Mouse (Mus musculus): ENCODE results near the gene E130308A19Rik.
A peak's percentile ranks its signal among the peaks of the same experiment; 100 is the strongest.

The E130308A19Rik gene

DNA sequence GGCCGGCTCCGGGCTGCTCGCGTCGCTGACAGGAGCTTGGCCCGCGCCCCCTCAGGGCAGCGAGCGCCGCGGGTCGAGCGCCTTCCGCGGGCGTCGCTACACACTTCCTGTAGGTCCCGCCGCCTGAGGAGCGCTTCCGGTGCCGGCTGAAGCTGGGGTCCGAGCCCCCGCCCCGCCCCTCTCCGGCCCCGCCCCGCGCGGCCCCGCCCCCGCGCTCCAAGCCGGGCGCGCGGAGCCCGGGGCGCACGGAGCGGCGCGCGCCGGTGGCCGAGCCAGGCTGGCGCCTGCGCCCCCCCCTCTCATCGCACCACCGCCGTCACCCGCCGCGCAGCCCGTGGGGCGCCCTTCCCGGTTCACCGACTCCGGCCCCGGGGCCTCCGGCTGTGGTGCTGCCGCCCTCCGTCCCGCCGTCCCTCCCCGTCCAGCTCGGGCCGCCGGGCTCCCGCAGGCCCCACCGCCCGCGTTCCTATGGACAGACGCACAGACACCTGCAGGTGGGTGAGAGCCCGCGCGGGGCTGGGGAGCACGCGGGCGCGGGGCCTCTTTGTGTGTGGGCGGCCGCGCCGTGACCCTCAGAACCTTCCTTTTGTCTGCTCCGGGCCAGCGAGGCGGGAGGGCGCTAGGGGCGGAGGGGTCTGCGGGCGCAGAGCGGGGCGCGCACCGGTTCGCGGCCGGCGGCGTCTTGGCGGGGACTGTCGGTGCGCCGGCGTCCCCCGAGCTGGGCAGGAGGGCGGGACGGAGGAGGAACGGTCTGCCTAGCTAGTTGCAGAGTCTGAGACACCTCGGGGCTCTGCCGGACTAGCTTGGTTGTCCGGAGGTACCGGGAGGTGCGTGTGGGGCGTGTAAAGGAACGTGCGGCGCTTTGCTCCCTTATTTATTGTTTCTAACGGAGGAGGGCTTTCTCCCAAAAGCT, at the start of gene E130308A19Rik:
Gene E130308A19Rik, plus strand, starts transcription at position 214 of the 913 bp plus-strand sequence.
- peak; percentile 87 for DNase-seq (ENCODE audit: low read depth)

DNA sequence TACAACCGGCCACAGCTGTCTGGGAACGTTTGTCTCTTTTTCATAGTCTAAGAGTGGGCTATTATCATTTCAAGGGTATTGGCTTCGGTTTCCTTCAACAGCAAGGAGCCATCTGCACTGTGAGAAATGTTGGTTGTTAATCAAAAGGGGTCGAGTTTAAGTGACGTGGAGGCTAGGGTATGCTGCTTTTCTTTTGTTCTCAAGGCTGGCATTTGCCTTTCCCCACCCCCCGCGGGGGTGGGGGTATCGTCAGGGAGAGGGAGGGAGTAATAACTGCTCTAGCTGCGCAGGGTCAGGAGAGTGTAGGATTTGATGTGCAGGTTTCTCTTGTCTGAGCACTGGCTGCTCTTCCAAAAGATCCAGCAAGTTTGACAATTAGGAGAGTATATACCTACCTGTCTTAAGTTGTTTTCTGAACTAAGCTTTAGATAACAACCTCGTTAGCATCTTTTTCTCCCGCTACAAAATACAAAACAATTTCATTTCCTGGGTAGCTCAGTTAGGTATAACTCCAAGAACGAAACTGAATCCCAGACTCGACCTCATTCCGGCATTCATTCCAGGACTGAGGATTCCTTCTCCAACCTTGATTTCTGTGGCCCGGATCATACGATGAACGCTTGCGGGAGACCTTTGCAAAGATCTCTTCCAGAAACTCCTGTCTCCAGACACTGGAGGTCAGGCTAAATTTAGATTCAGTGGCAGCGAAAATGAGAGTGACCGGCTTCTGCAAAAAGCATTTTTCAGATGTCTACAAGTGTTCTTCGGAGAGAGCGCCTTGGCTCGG, 45.3 kb upstream of the E130308A19Rik start:
- DNase-seq (ENCODE audit: low read depth): peak; percentile 75

DNA sequence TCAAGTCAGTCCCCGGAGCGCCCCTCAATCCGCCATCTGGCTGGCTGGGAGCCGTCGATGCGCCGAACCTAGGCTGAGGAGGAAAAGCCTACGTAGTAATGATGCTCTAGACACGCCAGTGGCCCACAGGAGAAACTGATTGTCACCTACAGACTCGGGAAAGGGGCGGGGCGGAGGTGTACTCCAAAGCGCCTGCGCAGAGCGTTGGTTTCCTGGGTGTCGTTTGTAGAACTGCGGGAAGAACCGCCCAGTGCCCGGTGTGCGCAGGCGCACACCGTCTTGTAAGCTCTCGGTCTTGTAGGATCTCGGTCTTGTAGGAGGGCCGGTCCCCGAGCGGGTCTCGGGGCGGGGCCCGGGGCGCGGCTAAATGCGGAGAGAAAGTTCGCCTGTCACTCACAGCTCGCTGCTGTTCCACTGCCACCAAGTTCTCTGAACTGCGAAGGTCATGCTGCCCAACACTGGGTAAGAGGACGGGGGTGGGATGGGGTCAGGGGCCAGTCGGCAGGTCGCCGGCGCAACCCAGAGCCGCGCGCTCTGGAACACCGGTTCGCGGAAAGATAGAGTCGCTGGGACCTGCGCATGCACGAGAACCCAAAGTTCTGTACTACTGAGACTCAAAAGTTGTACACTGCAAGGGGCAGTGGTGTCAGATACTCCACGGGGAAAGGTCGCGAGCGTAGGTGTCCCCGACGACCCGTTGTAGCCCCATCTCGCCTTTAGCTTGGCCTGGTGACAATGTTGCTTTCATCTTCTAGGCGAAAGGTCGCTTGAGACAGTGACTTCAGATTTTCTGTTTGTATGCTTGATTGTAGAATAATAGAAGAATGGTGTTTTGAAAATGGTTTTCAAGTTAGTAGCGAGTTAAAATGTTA, 44.5 kb upstream of the E130308A19Rik start, which contains the start of gene Hsdl2:
Gene Hsdl2, plus strand, starts transcription at position 250 of the 872 bp plus-strand sequence.
- DNase-seq (ENCODE audit: low read depth): peak; percentile 100

DNA sequence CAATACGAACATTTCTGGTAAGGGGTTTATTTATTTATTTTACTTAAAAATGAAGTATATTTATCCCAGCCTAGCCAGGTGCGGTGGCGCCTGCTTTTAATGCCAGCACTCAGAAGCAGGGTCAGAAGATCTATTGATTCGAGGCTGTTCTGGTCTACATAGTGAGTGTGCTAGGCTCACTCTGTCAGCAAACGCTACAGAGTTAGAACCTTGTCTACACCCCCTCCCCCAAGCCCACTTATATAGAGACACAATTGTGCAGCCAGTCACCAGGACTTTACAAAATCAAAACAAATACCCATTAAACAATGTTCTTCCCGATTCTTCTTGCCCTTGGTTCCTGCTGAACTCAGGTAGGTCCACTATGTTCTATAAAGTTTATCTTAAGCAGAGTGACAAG, 43.8 kb upstream of the E130308A19Rik start:
- peak; percentile 39 for DNase-seq (ENCODE audit: low read depth)

DNA sequence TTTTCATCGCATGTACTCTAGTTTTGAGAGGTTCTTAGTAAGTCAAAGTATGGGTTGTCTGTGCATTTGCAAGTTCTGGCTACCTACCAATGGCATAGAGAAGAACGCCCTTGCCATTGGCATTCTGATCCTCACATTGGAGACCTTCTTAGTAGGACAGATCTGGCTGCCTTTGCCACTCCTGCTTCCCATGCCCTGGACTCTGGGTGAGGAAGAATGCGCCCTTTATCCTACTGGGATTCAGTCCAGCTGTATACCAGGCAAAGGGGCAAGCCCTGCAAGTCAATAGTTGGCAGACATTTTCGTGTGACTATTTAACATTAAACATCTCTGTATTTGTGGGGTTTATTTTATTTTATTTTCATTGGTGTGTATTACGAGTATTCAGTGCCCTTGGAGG, 40.9 kb upstream of the E130308A19Rik start:
- DNase-seq (ENCODE audit: low read depth): no peak

DNA sequence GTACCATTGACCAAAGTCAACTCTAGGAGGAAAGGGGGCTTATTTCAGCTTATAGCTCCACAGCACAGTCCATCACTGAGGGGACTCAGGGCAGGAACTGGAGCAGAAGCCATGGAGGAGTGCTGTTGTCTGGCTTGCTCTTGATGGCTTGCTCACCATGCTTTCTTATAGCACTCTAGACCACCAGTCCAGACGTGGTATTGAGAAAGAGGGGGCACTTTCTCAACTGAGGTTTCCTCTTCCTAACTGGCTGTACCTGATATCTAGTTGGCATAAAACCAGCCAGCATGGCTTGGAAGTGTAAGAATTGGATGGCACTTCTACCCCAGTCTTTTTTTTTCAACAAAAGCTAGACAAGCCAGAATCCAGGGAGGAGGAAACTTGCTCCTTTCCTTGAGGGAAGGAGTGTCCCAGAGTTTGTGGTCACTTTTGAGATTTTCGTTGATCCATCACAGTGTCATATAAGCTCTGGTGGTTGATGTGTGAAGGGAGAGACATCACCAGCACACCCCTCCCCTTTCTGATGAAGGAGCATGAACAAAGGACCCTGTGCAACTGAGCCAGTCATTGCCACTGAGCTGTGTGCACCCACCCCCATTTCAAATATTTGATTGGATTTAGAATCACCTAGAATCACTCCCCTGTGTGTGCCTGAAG, 38.7 kb upstream of the E130308A19Rik start:
- no peak for DNase-seq (ENCODE audit: low read depth)

DNA sequence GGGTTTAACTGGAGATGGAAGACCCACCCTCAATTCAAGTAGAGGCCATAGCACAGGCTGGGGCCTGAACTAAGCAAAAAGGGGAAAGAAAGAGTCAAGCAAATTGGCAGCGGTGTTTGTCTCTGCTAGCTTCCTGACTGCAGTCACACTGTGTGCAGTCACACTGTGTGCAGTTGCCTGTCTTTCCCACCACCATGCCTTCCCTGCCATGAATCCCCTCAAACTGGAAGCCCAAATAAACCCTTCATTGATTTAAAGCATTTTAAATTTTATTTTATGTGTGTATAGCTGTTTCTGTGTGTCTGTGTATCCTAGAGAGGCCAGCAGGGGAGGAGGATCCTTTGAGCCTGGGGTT, 38.2 kb upstream of the E130308A19Rik start:
- no peak for DNase-seq (ENCODE audit: low read depth)

DNA sequence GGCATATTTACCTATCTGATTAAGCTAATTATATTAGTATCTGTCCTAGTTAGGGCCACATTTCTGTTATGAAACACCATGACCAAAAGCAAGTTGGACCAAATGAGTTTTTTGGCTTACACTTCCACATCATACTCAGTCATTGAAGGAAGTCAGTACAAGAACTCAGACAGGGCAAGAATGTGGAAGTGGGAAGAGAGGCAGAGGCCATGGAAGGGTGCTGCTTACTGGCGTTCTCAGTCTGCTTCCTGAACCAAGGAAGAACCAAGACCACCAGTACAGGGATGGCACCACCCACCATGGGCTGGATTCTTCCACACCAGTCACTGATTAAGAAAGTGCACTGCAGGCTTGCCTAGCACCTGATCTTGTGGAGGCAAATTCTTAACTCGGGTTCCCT, 31.4 kb upstream of the E130308A19Rik start:
- no peak for DNase-seq (ENCODE audit: low read depth)

DNA sequence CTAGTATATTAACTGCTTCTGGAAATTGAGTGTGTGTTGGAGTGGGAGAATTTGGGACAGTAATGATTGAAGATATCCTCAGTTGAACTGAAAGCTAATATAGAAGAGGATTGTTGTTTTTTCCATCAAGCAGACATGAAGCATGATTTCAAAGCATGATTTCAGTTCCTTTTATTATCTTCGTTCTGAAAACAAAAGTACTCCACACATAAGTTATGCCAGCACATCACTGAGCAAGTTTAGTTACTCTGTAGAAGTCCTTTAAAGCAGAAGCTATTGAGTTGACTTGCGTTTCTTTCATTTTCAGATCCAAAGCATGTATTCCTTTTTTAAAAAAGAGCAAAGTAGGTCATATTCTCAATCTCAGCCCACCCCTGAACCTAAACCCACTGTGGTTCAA, 29.5 kb upstream of the E130308A19Rik start:
- DNase-seq (ENCODE audit: low read depth): no peak

DNA sequence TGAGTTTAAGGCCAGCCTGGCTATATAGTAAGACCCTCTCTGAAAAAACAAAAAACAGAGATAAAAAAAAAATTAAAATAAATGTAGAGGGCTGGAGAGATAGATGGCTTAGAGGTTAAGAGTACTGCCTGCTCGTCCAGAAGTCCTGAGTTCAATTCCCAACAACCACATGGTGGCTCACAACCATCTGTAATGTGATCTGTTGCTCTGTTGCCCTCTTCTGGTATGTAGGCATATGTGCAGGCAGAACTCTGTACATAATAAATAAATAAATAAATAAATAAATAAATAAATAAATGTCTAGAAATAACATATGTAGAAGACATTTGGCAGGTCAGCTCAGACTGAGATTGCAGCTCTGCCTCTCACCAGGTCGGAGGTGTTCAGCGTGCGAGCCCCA, 23.3 kb upstream of the E130308A19Rik start:
- peak; percentile 19 for DNase-seq (ENCODE audit: low read depth)

DNA sequence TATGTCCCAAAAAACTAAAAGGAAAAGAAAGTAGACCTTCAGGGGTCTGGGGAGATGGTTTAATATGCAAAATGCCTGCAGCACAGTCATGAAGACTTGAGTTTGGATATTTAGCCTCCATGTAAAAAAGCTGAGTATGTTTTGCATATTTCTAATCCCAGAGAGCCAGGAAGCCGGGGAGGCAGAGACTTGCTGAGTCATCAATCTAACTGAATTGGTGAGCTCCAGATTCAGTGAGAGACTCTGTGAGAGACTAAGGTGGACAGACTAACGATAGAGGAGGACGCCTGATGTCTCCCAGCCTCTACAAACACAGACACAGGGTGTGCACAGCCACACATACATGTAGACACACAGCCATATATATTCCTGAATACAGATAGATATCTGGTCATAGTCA, 21.1 kb upstream of the E130308A19Rik start:
- DNase-seq (ENCODE audit: low read depth): no peak

DNA sequence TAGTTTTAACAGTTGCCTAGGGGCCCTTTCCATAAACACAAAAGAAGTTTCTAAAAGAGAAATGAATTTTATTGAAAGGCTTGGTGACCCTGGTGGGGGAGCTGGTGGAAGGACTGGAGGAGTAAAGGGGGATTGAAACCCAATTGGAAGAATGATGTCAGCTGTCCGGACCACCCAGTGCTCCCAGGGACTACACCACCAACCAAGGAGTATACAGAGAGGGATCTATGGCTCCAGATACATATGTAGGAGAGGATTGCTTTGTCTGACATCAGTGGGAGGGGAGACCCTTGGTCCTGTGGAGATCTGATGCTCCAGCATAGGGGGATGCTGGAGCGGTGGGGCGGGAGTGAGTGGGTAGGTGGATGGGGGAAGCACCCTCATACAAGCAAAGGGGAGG, 20.5 kb upstream of the E130308A19Rik start:
- DNase-seq (ENCODE audit: low read depth): no peak

DNA sequence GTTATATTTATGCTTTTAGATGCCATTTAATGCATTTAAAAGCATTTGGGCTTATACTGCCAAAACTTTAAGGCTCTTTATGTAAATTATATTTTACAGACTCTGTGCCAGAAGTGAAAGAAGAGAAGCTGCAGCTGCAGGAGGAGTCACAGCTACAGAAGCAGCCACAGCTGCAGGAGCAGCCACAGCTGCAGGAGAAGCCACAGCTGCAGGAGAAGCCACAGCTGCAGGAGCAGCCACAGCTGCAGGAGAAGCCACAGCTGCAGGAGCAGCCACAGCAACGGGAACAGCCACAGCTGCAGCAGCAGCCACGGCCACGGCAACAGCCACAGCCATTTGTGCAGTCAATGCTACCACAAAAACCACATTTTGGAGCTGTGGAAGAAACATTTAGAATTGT, 15.6 kb upstream of the E130308A19Rik start:
- no peak for DNase-seq (ENCODE audit: low read depth)

DNA sequence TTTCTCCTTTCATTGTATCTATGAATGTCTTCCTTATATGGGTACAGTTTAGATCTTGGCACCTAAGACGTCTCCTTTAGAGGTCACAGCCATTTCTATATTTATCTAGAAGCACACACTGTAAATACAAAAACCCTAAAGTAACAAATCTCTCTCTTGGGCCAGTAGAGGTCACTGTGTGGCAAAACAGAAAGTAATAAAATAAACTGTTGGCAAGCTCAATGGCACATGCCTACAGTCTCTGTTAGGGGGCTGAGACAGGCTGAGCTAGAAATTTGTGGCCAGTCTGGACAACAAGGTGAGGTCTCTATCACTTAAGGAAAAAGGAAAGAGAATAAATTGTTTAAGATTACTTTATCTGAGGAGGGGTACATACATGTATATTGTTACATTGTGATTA, 11.0 kb upstream of the E130308A19Rik start:
- peak; percentile 69 for DNase-seq (ENCODE audit: low read depth)

DNA sequence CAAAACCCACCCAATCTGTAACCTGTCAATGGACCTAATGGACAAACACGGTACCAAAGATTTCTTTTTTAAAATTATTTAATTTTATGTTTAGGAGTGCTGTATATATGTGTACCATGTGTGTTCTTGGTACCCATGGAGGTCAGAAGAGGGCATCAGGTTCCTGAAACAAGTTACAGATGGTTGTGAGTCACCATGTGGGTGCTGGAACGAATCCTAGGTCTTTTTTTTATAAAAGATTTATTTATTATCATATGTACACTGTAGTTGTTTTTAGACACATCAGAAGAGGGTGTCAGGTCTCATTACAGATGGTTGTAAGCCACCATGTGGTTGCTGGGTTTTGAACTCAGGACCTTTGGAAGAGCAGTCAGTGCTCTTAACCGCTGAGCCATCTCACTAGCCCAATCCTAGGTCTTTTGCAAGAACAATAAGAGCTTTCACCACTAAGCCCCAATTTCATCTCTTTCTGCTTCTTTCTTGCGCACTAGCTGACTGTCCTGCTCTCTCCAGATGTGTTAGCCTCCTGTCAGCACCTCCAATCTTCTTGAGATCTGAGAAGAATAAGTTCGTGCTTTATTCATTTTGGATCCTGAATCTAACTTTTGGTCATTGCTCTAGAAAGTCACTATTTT, 6.3 kb upstream of the E130308A19Rik start:
- no peak for DNase-seq (ENCODE audit: low read depth)

DNA sequence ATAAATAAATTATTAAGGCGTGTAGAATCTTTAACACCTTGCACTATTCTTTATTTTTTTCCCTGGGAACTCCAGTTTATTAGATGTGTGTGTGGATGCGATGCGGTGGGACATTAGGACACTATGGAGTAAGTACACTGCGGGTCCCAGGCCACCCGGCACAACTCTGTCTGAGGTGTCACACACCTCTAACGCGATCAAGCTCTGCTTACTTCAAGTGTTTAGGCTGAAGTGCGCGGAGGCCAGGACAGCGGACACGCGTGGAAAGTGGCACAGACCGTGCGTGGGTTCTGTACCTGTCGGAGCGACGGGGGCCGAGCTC, 374 bp upstream of the E130308A19Rik start:
- DNase-seq (ENCODE audit: low read depth): no peak

DNA sequence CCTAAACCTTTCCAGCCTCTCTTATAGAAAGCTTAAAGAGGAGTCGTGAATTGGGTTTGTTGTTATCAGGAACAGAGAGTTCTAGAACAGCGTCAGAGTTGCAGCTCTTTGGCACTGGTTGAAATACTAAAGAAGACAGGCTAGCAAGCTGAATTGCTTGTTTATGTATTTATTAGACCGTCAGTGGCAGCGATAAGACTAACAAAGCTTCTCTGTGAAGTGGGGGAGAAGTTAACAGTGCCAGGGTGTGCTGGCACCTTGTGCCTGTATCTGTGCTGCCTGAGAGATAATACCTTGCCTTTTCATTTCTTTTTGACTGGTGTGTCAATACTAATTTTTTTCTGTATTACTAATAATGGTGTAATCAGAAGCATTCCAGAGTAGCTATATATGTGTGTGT, 2.2 kb downstream of the E130308A19Rik start:
- no peak for DNase-seq (ENCODE audit: low read depth)

DNA sequence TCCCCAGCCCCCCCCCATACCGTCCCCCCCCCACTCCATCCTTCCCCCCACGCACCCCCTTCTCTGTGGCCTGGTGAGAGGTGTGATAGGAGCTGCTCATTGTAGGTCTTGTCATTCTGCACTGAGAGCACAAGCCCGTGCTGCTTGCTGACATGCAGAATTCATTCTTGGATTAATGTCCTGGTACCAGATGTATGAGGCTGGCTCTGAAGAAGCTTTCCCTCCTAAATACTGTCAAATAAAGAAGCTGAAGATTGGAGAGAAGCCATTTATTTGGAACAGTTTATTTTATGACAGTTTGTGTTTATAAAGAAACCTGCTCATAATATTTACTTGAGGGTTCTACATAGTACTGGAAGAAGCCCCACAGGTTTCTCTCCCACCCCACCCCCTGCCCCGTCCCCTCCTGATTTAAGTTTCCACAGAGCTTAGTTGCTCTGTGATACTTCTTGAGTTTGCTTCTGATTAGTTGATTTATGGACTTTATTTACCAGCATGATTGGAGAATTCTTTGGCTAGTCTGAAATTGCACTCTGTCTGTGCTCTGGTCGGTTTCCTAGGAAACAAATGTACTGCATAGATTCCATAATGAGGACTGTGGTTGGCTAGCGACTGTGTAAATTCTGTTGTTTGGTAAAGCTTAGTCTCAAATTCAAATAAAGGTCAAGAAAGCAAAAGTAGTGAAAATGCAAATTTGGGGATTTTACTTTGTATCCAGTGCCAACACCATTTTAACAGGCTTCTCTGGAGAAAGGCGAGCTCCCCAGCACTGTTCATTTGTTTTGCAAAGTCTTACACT, 3.3 kb downstream of the E130308A19Rik start:
- no peak for DNase-seq (ENCODE audit: low read depth)

DNA sequence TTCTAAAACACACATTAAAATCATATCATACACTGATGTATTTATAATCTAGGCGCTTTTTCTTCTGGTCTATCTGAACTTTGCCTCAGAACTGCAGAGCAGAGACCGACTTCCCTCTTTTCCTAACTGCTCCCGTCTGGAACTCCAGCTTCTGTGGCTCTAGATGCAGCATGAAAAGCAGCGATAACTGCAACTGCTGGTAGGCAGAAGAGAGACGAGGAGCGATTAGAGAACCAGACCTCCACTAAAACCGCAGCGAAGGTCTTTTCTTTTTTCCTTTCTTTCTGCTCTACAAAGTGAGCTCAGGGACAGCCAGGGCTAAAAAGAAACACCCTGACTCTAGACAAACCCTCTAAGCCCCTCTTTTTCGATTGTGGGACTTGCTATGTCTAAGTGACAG, 4.1 kb downstream of the E130308A19Rik start:
- DNase-seq (ENCODE audit: low read depth): no peak

DNA sequence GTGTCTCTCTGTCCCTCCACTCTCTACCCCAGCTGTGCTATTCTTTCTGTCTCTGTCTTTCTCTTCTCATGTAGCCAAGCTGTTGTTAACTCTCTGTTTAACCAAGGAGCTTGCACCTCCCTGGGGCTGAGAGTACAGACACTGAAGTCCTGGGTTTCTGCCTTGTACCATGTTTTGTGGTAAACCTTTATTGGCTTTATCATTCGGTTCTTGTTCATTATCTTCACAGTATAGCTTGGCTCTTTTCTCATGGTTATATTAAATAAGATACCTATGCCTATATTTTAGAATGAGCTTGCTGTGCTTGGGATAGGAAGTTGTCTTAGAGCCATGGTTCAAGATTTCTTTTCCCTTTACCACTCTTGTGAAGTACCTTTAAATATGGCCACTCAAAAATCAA, 8.5 kb downstream of the E130308A19Rik start:
- no peak for DNase-seq (ENCODE audit: low read depth)
